Comparison of ENCODE assay signal across 18 mouse cellular contexts in the genomic region with DNA sequence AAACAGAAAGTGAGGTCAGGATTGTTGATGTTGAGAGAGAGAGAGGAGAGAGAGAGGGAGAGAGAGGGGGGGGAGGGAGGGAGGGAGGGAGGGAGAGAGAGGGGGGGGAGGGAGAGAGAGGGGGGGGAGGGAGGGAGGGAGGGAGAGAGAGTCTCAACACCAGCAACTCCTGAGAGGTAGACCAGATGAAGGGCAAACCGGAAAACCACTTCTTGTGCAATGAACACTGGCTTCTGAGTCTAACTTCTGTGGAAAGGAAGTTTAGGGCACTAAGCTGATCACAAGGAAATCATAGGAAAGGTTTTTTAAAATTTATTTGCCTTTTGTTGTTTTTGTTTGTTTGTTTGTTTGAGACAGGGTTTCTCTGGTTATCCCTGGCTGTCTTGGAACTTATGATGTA. TPM values are rescaled to one million over a fixed set of nuclear protein-coding genes. Genes with fewer than 3 reads are reported as not detected.
"Had no signal": no experiment of that assay in that cellular context is flagged by ENCODE, and none has a peak within 500 bp of the region (broad histone marks: within the 10 kb centered on the region; RNA-seq: fewer than 3 reads in every experiment).

No protein-coding gene starts in this region.

- DNase-seq: left cerebral cortex, postnatal 4 days; liver; liver, embryonic 13.5 days; liver, postnatal 0 days; lung, adult 18-20 months; lung, adult 2 months; lung, embryonic 14.5 days; lung, postnatal 10 days; lung, postnatal 14 days; lung, postnatal 36 days; lung, postnatal 4 days; midbrain, embryonic 14.5 days had no signal

- ATAC-seq: liver, embryonic 12.5 days; liver, postnatal 0 days; lung, postnatal 0 days; midbrain, embryonic 13.5 days; midbrain, embryonic 15.5 days; midbrain, embryonic 16.5 days had no signal

RNA-seq across cellular contexts. Expression of gene Tmem273, which starts 23.6 kb away (rescaled TPM):
- total RNA-seq: left cerebral cortex, postnatal 4 days; megakaryocyte-erythroid progenitor cell, adult 5-6 weeks had no signal
